In genomic region chr4:132398045-132398774, GRCm38 (mm10) we compare ENCODE assay signal across 8 mouse cellular contexts. TPM values are rescaled to one million over a fixed set of nuclear protein-coding genes. Genes with fewer than 3 reads are reported as not detected.
DNase-seq lines count a peak whose midpoint lies in the region; ATAC-seq and TF ChIP-seq lines count a peak whose summit lies in the region.

No protein-coding gene starts in this region.

- peak; percentile 98 for TF ChIP-seq POLR2A in heart, adult 2 months (IDR thresholded peaks at IDR 0.05; ENCODE audit: insufficient read depth, low read depth, low read length)
- peak; percentile 89; the same call in 1 of the 2 replicates for TF ChIP-seq POLR2A in lung, adult 2 months (IDR thresholded peaks at IDR 0.05; ENCODE audit: borderline replicate concordance, extremely low read depth, low read depth, low read length)
- TF ChIP-seq POLR2A in olfactory bulb, adult 2 months (IDR thresholded peaks at IDR 0.05; ENCODE audit: insufficient read depth, low read depth, low read length): no peak

- peaks cover 5% of the 10 kb centered on the region for H3K79me2 ChIP-seq in heart, adult 2 months (replicated peaks; ENCODE audit: control insufficient read depth, insufficient read depth, low read length)

- no peak for TF ChIP-seq CTCF in heart, adult 2 months (IDR thresholded peaks at IDR 0.05)
- TF ChIP-seq CTCF in lung, adult 2 months (IDR thresholded peaks at IDR 0.05; ENCODE audit: insufficient read depth, low read length): no peak
- TF ChIP-seq CTCF in olfactory bulb, adult 2 months (IDR thresholded peaks at IDR 0.05; ENCODE audit: insufficient read depth, low read depth, low read length): no peak

- no peak overlapping the region for H3K4me2 ChIP-seq in embryonic facial prominence, embryonic 11.5 days (ENCODE audit: low read depth, low read length)

- 34% methylated on average over 11 of the region's 11 CpGs for WGBS in embryonic facial prominence, embryonic 11.5 days
- WGBS in heart, adult 2 months: 1% methylated on average over 11 of the region's 11 CpGs
- WGBS in lung, adult 2 months: 5% methylated on average over 11 of the region's 11 CpGs
- WGBS in olfactory bulb, adult 2 months: 25% methylated on average over 11 of the region's 11 CpGs

- H3K36me3 ChIP-seq in embryonic facial prominence, embryonic 11.5 days (replicated peaks; ENCODE audit: control insufficient read depth, insufficient read depth, low read depth, low read length): no peaks in the 10 kb centered on the region
- H3K36me3 ChIP-seq in heart, adult 2 months (ENCODE audit: control insufficient read depth, insufficient read depth, low read length): peaks cover 2% of the 10 kb centered on the region; the same call in 1 of the 2 replicates

- no peaks in the 10 kb centered on the region for H3K4me1 ChIP-seq in embryonic facial prominence, embryonic 11.5 days (ENCODE audit: control insufficient read depth, insufficient read depth, low read length)
- peaks cover 5% of the 10 kb centered on the region for H3K4me1 ChIP-seq in heart, adult 2 months (ENCODE audit: control insufficient read depth, insufficient read depth, low read length)
- peaks cover 2% of the 10 kb centered on the region for H3K4me1 ChIP-seq in lung, adult 2 months (ENCODE audit: control insufficient read depth, insufficient read depth, low read length)
- H3K4me1 ChIP-seq in olfactory bulb, adult 2 months (ENCODE audit: control insufficient read depth, insufficient read depth, low read length): peaks cover 5% of the 10 kb centered on the region; the same call in 1 of the 2 replicates

- intact Hi-C loops in left cerebral cortex, postnatal 4 days (cut with DNase I): no loop called here
- intact Hi-C loops in heart, adult 2 months (cut with DNase I): loop anchor here (5.0 kb wide), 1 partner anchor 46 kb away; the partner anchor contains the start of gene Rcc1

- H3K27ac ChIP-seq in embryonic facial prominence, embryonic 11.5 days (replicated peaks; ENCODE audit: low read depth, low read length): no peak overlapping the region; the same call in 1 of the 2 replicates
- H3K27ac ChIP-seq in heart, adult 2 months: peak overlapping the region; percentile 84
- no peak overlapping the region for H3K27ac ChIP-seq in olfactory bulb, adult 2 months (ENCODE audit: insufficient read depth, low read depth, low read length)

- peak overlapping the region; percentile 25; the same call in 1 of the 2 replicates for H3K9ac ChIP-seq in embryonic facial prominence, embryonic 11.5 days (replicated peaks; ENCODE audit: low read length)
- H3K9ac ChIP-seq in heart, adult 2 months (ENCODE audit: low read depth, low read length): peak overlapping the region; percentile 62

- DNase-seq in left cerebral cortex, postnatal 4 days: peak; percentile 48
- no peak for DNase-seq in left cerebral cortex, adult 9 months (ENCODE audit: low spot score in 2 of 2)
- peak; percentile 71 for DNase-seq in embryonic facial prominence, embryonic 11.5 days (ENCODE audit: low spot score)
- DNase-seq in heart, adult 2 months: peak; percentile 84 to 88
- DNase-seq in kidney, adult 18-20 months: peak; percentile 82
- peak; percentile 80 for DNase-seq in lung, adult 2 months
- DNase-seq in natural killer cell, adult 2 months (ENCODE audit: low spot score in 2 of 2): no peak

- no peaks in the 10 kb centered on the region for H3K27me3 ChIP-seq in embryonic facial prominence, embryonic 11.5 days (ENCODE audit: control insufficient read depth, insufficient read depth, low read length)
- no peaks in the 10 kb centered on the region for H3K27me3 ChIP-seq in heart, adult 2 months (ENCODE audit: control insufficient read depth, insufficient read depth, low read length)

- no peaks in the 10 kb centered on the region for H3K9me3 ChIP-seq in embryonic facial prominence, embryonic 11.5 days (replicated peaks; ENCODE audit: control insufficient read depth, low read length)

- peak; percentile 97 for TF ChIP-seq EP300 in heart, adult 2 months (IDR thresholded peaks at IDR 0.05; ENCODE audit: insufficient read depth, low read depth, low read length)

- peak; percentile 62; the same call in 1 of the 2 replicates for ATAC-seq in embryonic facial prominence, embryonic 11.5 days (replicated peaks; ENCODE audit: insufficient number of reproducible peaks, low FRiP score, low TSS enrichment, low read depth)

- no peak overlapping the region for H3K4me3 ChIP-seq in embryonic facial prominence, embryonic 11.5 days (ENCODE audit: low read depth, low read length)
- peak overlapping the region; percentile 63 for H3K4me3 ChIP-seq in heart, adult 2 months
- peak overlapping the region; percentile 42 for H3K4me3 ChIP-seq in lung, adult 2 months (replicated peaks; ENCODE audit: extremely low read depth, low read depth, low read length)
- H3K4me3 ChIP-seq in olfactory bulb, adult 2 months (ENCODE audit: insufficient read depth, low read depth, low read length): peak overlapping the region; percentile 12; the same call in 1 of the 2 replicates

RNA-seq across cellular contexts. Expression of gene Phactr4, which starts 24.1 kb away (rescaled TPM):
- 10 to 100 TPM in 1 of 2 experiments, 1 to 10 TPM in 1; 9.3 to 11.5 TPM for total RNA-seq in left cerebral cortex, postnatal 4 days (2021)
- 23.1 and 26.6 TPM in 2 replicates for polyA plus RNA-seq in embryonic facial prominence, embryonic 11.5 days (2014; fragmentation: Nextera tagmentation; extraction: Ambion mirVana)
- total RNA-seq in heart, adult 2 months (2021): 10 to 100 TPM; 22.3 to 22.4 TPM
- 8.7 and 10.1 TPM in 2 replicates for polyA plus RNA-seq in heart, adult 2 months (2012; rRNA removed)
- 11.3 and 13.4 TPM in 2 replicates for polyA plus RNA-seq in lung, adult 2 months (2012; rRNA removed)
- not detected in 2 replicates for polyA plus RNA-seq in olfactory bulb, adult 2 months (2012; ENCODE audit: insufficient read depth, insufficient read length, low replicate concordance, missing spikeins)

RNA-seq across cellular contexts. Expression of gene Rcc1, which starts 44.8 kb away (rescaled TPM):
- total RNA-seq in left cerebral cortex, postnatal 4 days (2021): 10 to 100 TPM; 17.6 to 22.0 TPM
- 60.6 and 61.5 TPM in 2 replicates for polyA plus RNA-seq in embryonic facial prominence, embryonic 11.5 days (2014; fragmentation: Nextera tagmentation; extraction: Ambion mirVana)
- total RNA-seq in heart, adult 2 months (2021): 1 to 10 TPM; 6.6 to 7.5 TPM
- polyA plus RNA-seq in heart, adult 2 months (2012; rRNA removed): 5.1 and 5.2 TPM in 2 replicates
- 3.9 and 5.3 TPM in 2 replicates for polyA plus RNA-seq in lung, adult 2 months (2012; rRNA removed)
- polyA plus RNA-seq in olfactory bulb, adult 2 months (2012; ENCODE audit: insufficient read depth, insufficient read length, low replicate concordance, missing spikeins): not detected in 2 replicates

Comparison
In these comparisons a context has a peak if more than half of its experiments do, and no peak if none do; other contexts are left out.
1. DNase-seq: peak in left cerebral cortex, postnatal 4 days (single experiment), embryonic facial prominence, embryonic 11.5 days (single experiment), heart, adult 2 months (2 of 2), kidney, adult 18-20 months (single experiment) and lung, adult 2 months (single experiment); none in left cerebral cortex, adult 9 months (0 of 2) and natural killer cell, adult 2 months (0 of 2).